17 mouse cellular contexts compared by ENCODE assay signal in the genomic region with DNA sequence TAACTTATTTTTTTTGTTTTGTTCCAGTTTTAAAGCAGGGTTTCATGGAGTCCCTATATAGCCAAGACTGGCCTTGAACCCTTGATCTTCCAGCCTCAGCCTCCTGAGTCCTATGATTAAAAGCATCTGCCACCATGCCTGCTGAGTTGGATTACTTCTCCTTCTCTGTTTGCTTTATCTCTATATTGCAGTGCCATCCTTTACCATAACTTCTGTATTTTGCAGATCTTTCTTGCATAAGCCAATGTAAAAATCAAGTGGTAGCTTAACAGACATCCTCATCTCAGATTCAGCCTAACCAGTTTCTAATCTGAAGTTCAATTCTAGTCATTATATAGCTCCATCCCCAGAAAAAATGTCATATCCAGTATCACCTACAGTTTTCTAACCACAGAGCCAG.
"Had no signal": no experiment of that assay in that cellular context is flagged by ENCODE, and none has a peak within 500 bp of the region (broad histone marks: within the 10 kb centered on the region; RNA-seq: fewer than 3 reads in every experiment).

No protein-coding gene starts in this region.

- DNase-seq: gastrocnemius, postnatal 14 days; gastrocnemius, postnatal 36 days; heart, adult 11 months; heart, adult 2 months; heart, postnatal 14 days; heart, postnatal 36 days; kidney, adult 11 months; kidney, adult 2 months; kidney, adult 9 months; kidney, postnatal 14 days; kidney, postnatal 36 days; layer of hippocampus, adult 9-11 months; layer of hippocampus, postnatal 36 days; liver; liver, embryonic 13.5 days had no signal

- ATAC-seq: hindbrain, postnatal 0 days; intestine, embryonic 16.5 days had no signal
